Mouse (Mus musculus) liver, adult 2 months (tissue): ENCODE measurements at regions not wholly inside any gene's neighbourhood (a gene's known extent, or its start where the extent isn't known, plus 50 kb on each side); places are given as distances from the start of the nearest gene placed in this dataset.

Source experiments
- DNase-seq: peaks from one replicate; pipeline ENCODE4 v3.0.0-alpha.2; 2011; ENCODE audit warnings: low read depth, low spot score; ENCODE audit errors: extremely low read depth
- H3K27ac ChIP-seq: fragments of 200-500 bp; replicated peaks from 2 replicates; pipeline ENCODE4 v1.5.1; 2012; ENCODE audit warnings: low read depth, mild to moderate bottlenecking, control low read depth, inconsistent platforms, low read length; ENCODE audit not compliant: insufficient read depth
- H3K27me3 ChIP-seq: fragments of 200-500 bp; 2 replicates; pipeline ENCODE4 v1.6.1; 2012; ENCODE audit warnings: mild to moderate bottlenecking, moderate library complexity, low read length, inconsistent platforms; ENCODE audit not compliant: control insufficient read depth, insufficient read depth
- H3K36me3 ChIP-seq: fragments of 200-500 bp; 2 replicates; pipeline ENCODE4 v1.6.1; 2012; ENCODE audit warnings: low read length, inconsistent platforms; ENCODE audit not compliant: control insufficient read depth, insufficient read depth
- H3K4me1 ChIP-seq: fragments of 200-500 bp; 2 replicates; pipeline ENCODE4 v1.6.1; 2011; ENCODE audit warnings: low read length; ENCODE audit not compliant: control insufficient read depth, insufficient read depth
- H3K4me3 ChIP-seq: fragments of 200-500 bp; 2 replicates; pipeline ENCODE4 v1.5.1; 2011; ENCODE audit warnings: low read depth, mild to moderate bottlenecking, control low read depth, low read length, moderate library complexity; ENCODE audit not compliant: insufficient read depth
- H3K79me2 ChIP-seq: fragments of 200-500 bp; 2 replicates; pipeline ENCODE4 v1.6.1; 2012; ENCODE audit warnings: inconsistent platforms, mild to moderate bottlenecking, low read length, moderate library complexity; ENCODE audit not compliant: control insufficient read depth, insufficient read depth
- H3K9ac ChIP-seq: fragments of 200-500 bp; 2 replicates; pipeline ENCODE4 v1.6.1; 2012; ENCODE audit warnings: low read depth, mild to moderate bottlenecking, control low read depth, inconsistent platforms, low read length
- CTCF ChIP-seq: fragments of 200-500 bp; IDR thresholded peaks from 2 replicates; pipeline ENCODE4 v1.5.1; 2011; ENCODE audit warnings: low read depth, low read length, control low read depth
- POLR2A ChIP-seq: fragments of 200-500 bp; IDR thresholded peaks from 2 replicates; pipeline ENCODE4 v1.6.1; 2011; ENCODE audit warnings: low read length, control low read depth; ENCODE audit not compliant: insufficient read depth; ENCODE audit errors: extremely low read depth
- WGBS: fragments of 180-500 bp; shearing (Covaris S2); methylation state at CpG from one replicate; pipeline ENCODE4 v1.1.7; 2018; 5-methylcytosine and 5-hydroxymethylcytosine counted together

DNA sequence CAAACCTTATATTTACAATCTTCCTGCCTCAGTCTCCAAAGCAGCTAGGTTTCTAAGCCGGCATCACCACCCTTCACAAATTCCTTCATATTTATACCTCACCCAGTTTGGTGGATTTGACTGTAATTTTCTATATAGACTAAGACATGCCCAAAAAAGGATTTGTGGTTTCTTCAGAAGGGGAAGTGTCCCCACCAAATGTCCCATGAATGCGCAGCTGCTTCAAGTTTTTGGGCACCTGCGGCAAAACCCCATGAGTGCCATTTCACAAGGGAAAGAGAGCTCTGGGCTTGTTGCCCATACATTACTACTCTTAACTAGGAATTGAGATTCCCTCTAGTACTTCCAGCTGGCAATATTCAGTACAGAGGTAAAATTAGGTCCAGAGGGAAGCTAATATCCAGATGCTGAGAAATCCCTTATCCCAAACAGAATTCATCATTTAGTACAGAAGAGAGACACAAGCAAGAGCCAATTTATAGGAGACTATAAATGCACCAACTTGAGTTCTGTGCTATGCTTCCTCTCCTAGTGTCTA is 990.6 kb downstream of the Diaph3 start:
- 96% methylated on average over 3 of the region's 3 CpGs for WGBS
- Histone ChIP-seq H3K9ac (no peak overlapping the region), H3K79me2 (no peaks in the 10 kb centered on the region), H3K27ac (no peak overlapping the region), H3K27me3 (no peaks in the 10 kb centered on the region), H3K4me3 (no peak overlapping the region), H3K4me1 (no peaks in the 10 kb centered on the region), H3K36me3 (no peaks in the 10 kb centered on the region)
- no peak for DNase-seq
- TF ChIP-seq CTCF (no peak), POLR2A (no peak)

DNA sequence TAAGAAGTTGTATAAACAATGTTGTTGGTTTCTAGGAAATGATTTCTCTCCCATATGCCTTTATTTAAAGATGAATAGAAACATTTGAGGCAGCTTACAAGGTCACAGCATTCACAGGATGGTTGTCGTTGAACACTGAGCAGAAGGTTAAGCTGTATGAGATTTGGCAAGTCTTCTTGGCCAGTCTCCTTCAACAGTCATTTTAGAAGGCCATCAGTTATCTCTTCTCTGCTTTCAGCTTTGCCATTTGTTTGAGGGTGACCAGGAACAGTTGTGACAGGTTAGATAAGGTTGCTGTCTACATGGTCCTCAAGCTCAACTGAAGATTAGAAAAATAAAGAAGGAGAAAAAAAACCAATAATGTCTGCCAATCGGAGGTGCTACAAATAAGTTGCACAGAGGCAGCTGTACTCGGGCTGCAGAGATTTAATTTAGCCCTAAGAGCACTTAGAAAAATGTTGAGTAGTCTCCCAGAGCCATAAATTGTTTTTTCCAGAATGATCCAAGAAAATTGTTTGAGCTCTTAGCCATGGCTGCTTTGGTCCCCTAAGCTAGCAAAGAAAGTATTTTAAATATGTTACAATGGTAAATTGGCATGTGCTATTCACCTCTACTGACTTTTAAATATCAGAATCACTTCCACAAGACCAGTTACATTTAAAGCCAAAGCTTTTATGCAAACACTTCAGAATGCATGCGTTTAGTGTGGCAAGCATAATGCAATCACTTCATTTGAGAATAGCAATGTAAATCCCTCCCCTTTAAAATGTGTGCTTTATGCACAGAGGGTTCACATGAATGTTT is 1025.6 kb downstream of the Diaph3 start:
- H3K9ac ChIP-seq, result no peak overlapping the region
- no peaks in the 10 kb centered on the region for H3K27me3 ChIP-seq
- no peaks in the 10 kb centered on the region for H3K4me1 ChIP-seq
- H3K4me3 ChIP-seq, result no peak overlapping the region
- TF ChIP-seq CTCF, result no peak
- no peak for TF ChIP-seq POLR2A
- no peaks in the 10 kb centered on the region for H3K79me2 ChIP-seq
- no peak for DNase-seq
- no peaks in the 10 kb centered on the region for H3K36me3 ChIP-seq
- 59% methylated on average over 4 of the region's 4 CpGs for WGBS
- no peak overlapping the region for H3K27ac ChIP-seq

DNA sequence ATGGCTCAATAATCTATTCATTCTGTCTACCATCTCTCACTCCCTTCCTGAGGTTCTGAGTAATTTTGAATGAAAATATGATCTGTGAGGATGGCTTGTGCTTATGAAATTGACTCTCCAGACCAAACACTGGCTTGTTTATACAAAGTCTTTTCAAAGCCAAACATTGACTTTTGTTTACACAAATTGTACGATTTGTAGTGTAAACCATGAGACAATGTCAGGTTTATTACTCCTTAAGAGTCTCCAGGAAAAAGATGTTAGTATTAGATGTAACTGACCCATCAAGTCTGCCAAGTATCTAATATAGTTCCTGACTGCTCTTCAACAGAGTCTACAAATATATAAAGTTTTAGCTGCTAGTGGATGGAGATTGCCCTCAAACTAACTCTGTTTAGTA is 1039.5 kb downstream of the Diaph3 start:
- H3K4me3 ChIP-seq, result no peak overlapping the region
- no peaks in the 10 kb centered on the region for H3K27me3 ChIP-seq
- no peak overlapping the region for H3K9ac ChIP-seq
- H3K4me1 ChIP-seq, result no peaks in the 10 kb centered on the region
- WGBS, result 29% methylated on average over 1 of the region's 1 CpGs
- no peaks in the 10 kb centered on the region for H3K36me3 ChIP-seq
- TF ChIP-seq POLR2A, result no peak
- no peak for TF ChIP-seq CTCF
- DNase-seq, result no peak
- no peak overlapping the region for H3K27ac ChIP-seq
- H3K79me2 ChIP-seq, result no peaks in the 10 kb centered on the region

DNA sequence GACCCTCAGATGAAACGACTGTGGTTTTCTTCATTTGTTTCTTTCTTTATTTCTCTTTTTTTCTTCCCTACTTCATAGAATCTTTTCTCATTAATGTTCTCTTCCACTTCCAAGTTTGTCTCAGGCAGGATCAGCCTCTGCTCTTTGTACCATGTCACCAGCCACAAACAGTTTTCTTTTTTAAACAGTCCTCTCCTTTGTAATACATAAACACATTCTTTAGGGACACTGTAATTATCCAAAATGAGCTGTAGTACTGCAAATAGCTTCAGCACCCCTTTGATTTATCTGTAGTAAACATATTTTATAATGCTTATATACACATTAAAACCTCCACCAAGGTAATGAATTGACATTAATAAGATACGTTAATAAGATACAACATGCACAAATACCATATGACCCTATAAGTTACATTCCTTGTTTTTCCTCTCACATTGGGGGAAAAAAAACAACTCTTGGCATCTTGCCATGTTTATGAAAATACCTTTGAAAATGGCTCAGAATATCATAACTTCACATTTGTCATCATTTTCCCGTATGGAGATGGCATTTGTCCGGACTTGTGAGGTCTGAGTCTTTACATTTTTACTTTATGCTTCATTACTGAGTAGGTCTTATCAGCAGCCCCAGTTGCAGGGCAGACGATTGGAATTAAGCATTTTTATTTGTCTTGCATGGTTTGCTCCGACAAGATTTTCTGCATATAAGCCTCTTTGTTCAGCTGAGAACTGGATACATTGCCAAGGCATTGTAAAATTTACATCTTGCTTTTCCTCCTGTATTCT is 1070.5 kb downstream of the Diaph3 start:
- Histone ChIP-seq H3K36me3 (no peaks in the 10 kb centered on the region), H3K27me3 (no peaks in the 10 kb centered on the region), H3K9ac (no peak overlapping the region), H3K79me2 (no peaks in the 10 kb centered on the region), H3K4me1 (peaks cover 2% of the 10 kb centered on the region; the same call in 1 of the 2 replicates), H3K4me3 (no peak overlapping the region), H3K27ac (no peak overlapping the region)
- no peak for TF ChIP-seq CTCF
- no peak for TF ChIP-seq POLR2A
- 71% methylated on average over 6 of the region's 6 CpGs for WGBS
- DNase-seq, result no peak

DNA sequence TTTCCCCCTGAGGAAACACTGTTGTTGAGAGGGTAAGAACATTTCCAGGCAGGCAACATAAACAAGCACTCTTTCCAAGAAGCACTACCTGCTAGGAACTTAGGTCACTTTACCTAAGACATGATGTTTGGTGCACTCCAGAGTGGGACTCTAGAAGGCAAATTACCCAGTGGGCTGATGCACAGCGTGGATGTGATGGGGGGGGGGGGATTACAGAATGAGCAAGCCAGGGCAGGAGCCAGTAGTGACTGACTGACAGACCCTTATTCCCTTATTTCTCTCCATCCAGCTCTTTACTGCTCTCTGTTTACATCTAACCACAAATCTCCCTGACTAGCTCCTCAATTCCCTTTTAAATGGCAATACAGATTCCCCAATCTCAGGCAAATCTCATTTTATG is 1071.7 kb downstream of the Diaph3 start:
- Histone ChIP-seq H3K27ac (no peak overlapping the region), H3K27me3 (no peaks in the 10 kb centered on the region), H3K79me2 (no peaks in the 10 kb centered on the region), H3K9ac (no peak overlapping the region), H3K4me1 (peaks cover 2% of the 10 kb centered on the region; the same call in 1 of the 2 replicates), H3K4me3 (no peak overlapping the region), H3K36me3 (no peaks in the 10 kb centered on the region)
- 53% methylated on average over 1 of the region's 1 CpGs for whole genome bisulfite sequencing
- TF ChIP-seq CTCF, result no peak
- TF ChIP-seq POLR2A, result no peak
- DNase-seq, result no peak
